Mouse (Mus musculus) cortical plate, adult 2 months (tissue): ENCODE data around the gene Snx5. TPM values are rescaled to one million over a fixed set of nuclear protein-coding genes. Genes with fewer than 3 reads are reported as not detected.

Experiments
- H3K27ac ChIP-seq: fragments of 200-500 bp; 2 replicates; pipeline ENCODE4 v1.5.1; 2012; ENCODE audit warnings: low read length, control low read depth, inconsistent platforms; ENCODE audit not compliant: insufficient read depth
- H3K4me1 ChIP-seq: fragments of 200-500 bp; 2 replicates; pipeline ENCODE4 v1.6.1; 2011; ENCODE audit warnings: low read length; ENCODE audit not compliant: control insufficient read depth, insufficient read depth
- H3K4me3 ChIP-seq: fragments of 200-500 bp; 2 replicates; pipeline ENCODE4 v1.5.1; 2011; ENCODE audit warnings: mild to moderate bottlenecking, low read length, control low read depth; ENCODE audit not compliant: insufficient read depth
- CTCF ChIP-seq: fragments of 200-500 bp; IDR thresholded peaks from 2 replicates; pipeline ENCODE4 v1.5.1; 2011; ENCODE audit warnings: mild to moderate bottlenecking, control low read depth, low read length; ENCODE audit not compliant: insufficient read depth; ENCODE audit errors: extremely low read depth
- POLR2A ChIP-seq: fragments of 200-500 bp; IDR thresholded peaks from 2 replicates; pipeline ENCODE4 v1.6.1; 2011; ENCODE audit warnings: mild to moderate bottlenecking, low read length, control low read depth; ENCODE audit not compliant: insufficient read depth; ENCODE audit errors: extremely low read depth
- polyA plus RNA-seq: library from polyadenylated mRNA; depleted of rRNA; stranded (reverse); fragments of >200 nt; gene quantifications from 2 replicates; pipeline ENCODE4 v1.2.3, GENCODE M21; 2012

Snx5 gene
- polyA plus RNA-seq, 1 experiment = 84.6 TPM

- TF ChIP-seq POLR2A (no peak), CTCF (no peak)
Observed at GRCm38 (mm10) chr2:144290321-144290720, 19.6 kb upstream of the Snx5 start.

GRCm38 (mm10) chr2:144281417-144281816 is 10.7 kb upstream of the Snx5 start:
- no peak for TF ChIP-seq POLR2A
- TF ChIP-seq CTCF = no peak
- H3K4me3 ChIP-seq = no peak overlapping the region
- no peak overlapping the region for H3K27ac ChIP-seq
- no peaks in the 10 kb centered on the region for H3K4me1 ChIP-seq

More at GRCm38 (mm10) chr2:144290321-144290720, 19.6 kb upstream of the Snx5 start:
- Histone ChIP-seq H3K27ac (no peak overlapping the region), H3K4me1 (peaks cover 3% of the 10 kb centered on the region; the same call in 1 of the 2 replicates), H3K4me3 (no peak overlapping the region)

GRCm38 (mm10) chr2:144280568-144280967 is 9.9 kb upstream of the Snx5 start:
- Histone ChIP-seq H3K4me3 (no peak overlapping the region), H3K27ac (no peak overlapping the region)

GRCm38 (mm10) chr2:144279742-144280141 is 9.0 kb upstream of the Snx5 start:
- H3K27ac ChIP-seq = no peak overlapping the region
- no peaks in the 10 kb centered on the region for H3K4me1 ChIP-seq
- no peak overlapping the region for H3K4me3 ChIP-seq
- no peak for TF ChIP-seq CTCF
- TF ChIP-seq POLR2A = no peak

More at GRCm38 (mm10) chr2:144280568-144280967, 9.9 kb upstream of the Snx5 start:
- TF ChIP-seq POLR2A (no peak), CTCF (no peak)
- H3K4me1 ChIP-seq = no peaks in the 10 kb centered on the region

GRCm38 (mm10) chr2:144276885-144277284 is 6.2 kb upstream of the Snx5 start:
- TF ChIP-seq CTCF (no peak), POLR2A (no peak)

GRCm38 (mm10) chr2:144274741-144275140 is 4.0 kb upstream of the Snx5 start:
- Histone ChIP-seq H3K4me1 (no peaks in the 10 kb centered on the region), H3K4me3 (no peak overlapping the region), H3K27ac (no peak overlapping the region)
- TF ChIP-seq POLR2A (no peak), CTCF (no peak)

More at GRCm38 (mm10) chr2:144276885-144277284, 6.2 kb upstream of the Snx5 start:
- H3K4me1 ChIP-seq = no peaks in the 10 kb centered on the region
- no peak overlapping the region for H3K4me3 ChIP-seq
- no peak overlapping the region for H3K27ac ChIP-seq

GRCm38 (mm10) chr2:144272088-144272487 is 1.4 kb upstream of the Snx5 start:
- TF ChIP-seq CTCF (no peak), POLR2A (no peak)
- Histone ChIP-seq H3K27ac (no peak overlapping the region), H3K4me3 (no peak overlapping the region), H3K4me1 (no peaks in the 10 kb centered on the region)

GRCm38 (mm10) chr2:144269679-144270475 is 829 bp downstream of the Snx5 start:
- Histone ChIP-seq H3K27ac (peak overlapping the region; percentile 80), H3K4me3 (peak overlapping the region; percentile 72), H3K4me1 (0 out of 2 replicates have a peak, but pooled peaks cover 2% of the 10 kb centered on the region)
- TF ChIP-seq POLR2A = peak; percentile 35; the same call in 1 of the 2 replicates
- no peak for TF ChIP-seq CTCF

GRCm38 (mm10) chr2:144269306-144269650 is 1.4 kb downstream of the Snx5 start:
- H3K4me3 ChIP-seq = peak overlapping the region; percentile 72; the same call in 1 of the 2 replicates
- no peak overlapping the region for H3K27ac ChIP-seq
- H3K4me1 ChIP-seq = 0 out of 2 replicates have a peak, but pooled peaks cover 2% of the 10 kb centered on the region
- TF ChIP-seq POLR2A = no peak
- no peak for TF ChIP-seq CTCF
